Mouse (Mus musculus): Measurements from ENCODE around the gene Jade2.

Gene Jade2

DNA sequence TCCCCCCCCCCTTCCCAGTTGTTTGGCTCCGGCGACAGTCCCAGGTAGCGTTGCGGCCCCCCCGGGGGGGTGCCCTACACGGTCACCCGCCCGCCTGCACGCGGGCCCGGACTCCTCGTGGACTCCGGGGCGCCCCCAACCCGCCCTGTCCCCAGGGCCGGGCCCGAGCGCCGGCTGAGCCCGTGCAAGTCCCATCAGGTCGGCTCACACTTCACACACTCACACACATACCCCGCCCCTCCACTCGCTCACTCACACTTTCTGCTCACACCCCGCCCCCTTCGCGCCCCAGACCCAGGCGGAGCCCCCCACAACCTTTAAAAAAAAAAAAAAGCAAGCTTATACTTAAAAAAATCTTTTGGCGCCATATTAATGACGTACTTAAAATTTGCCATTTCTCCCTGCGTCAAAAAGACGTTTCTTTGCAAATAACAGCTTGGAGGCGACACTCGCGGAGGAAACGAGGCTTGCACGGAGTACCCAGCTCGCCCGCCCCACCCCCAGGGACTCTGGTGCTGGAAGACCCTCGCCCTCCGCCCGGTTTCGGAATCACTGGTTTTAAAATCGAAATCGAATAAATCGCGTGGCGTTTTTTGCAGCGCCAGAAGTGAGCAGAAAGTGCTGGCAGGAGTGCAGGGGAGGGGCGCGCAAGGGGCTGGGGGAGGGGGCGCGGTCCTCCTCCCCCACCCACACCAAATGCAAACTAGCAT is 520 bp upstream of the Jade2 start:
- no peak for ATAC-seq (ENCODE audit: low TSS enrichment)

GRCm38 (mm10) chr11:51856616-51857080 is 805 bp downstream of the Jade2 start:
- peak; percentile 2; the same call in 1 of the 2 replicates for ATAC-seq (ENCODE audit: low TSS enrichment)

- ATAC-seq (ENCODE audit: low TSS enrichment) = peak; percentile 36
These were observed 1.4 kb downstream of the Jade2 start for GRCm38 (mm10) chr11:51855818-51856615.

- ATAC-seq (ENCODE audit: low TSS enrichment) = peak; percentile 35; the same call in 1 of the 2 replicates
These were observed 2.3 kb downstream of the Jade2 start for GRCm38 (mm10) chr11:51854981-51855817.

GRCm38 (mm10) chr11:51852595-51852994 is 4.9 kb downstream of the Jade2 start:
- ATAC-seq (ENCODE audit: low TSS enrichment) = no peak

- ATAC-seq (ENCODE audit: low TSS enrichment) = no peak
These were observed 5.3 kb downstream of the Jade2 start for GRCm38 (mm10) chr11:51852091-51852521.

DNA sequence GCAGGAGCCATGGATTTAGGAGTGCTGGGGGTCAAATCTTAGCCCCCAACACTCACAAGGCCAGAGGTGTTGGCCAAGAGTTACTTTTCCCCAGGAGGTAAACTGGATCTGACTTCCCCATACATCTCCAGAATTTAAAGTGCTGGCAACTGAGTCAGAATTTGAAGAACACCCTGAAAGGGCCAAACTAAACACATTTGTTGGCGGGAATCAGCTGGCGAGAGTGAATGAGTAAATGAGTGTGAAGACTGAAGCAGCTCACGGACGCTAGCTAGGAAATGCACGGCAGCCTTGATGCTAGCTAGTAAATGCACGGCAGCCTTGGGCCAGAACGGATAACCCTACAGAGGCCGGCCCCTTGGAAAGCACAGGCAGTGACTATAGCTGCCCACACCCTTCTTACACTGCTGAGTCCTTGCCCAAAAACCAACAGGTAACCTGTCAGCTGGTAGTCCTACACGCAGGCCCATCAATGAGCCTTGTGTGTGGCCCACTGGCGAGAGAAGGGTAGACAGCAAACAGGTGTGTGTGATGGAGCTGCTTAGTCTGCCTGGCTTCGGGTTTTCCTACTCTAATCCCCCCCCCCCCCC is 6.6 kb downstream of the Jade2 start:
- ATAC-seq (ENCODE audit: low TSS enrichment) = no peak

DNA sequence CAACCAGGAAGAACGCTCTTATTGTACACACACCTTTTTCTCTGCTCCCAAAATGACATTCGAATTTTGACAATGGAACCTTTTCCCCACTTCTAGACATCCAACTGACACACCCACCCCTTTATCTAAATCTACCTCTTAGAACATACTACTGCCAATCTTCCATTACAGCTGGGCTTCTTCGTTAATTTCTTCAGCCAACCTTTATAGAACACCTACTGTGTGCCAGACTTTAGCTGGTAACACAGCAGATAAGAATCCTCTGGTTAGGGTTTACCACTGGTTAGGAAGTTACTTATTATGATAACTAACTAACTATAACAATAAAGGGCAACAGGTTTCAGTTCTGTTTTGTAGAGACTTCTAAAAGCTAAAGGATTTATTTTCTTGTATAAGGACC is 9.1 kb downstream of the Jade2 start:
- no peak for ATAC-seq (ENCODE audit: low TSS enrichment)

- ATAC-seq (ENCODE audit: low TSS enrichment) = no peak
These were observed 9.6 kb downstream of the Jade2 start for GRCm38 (mm10) chr11:51847902-51848301.

DNA sequence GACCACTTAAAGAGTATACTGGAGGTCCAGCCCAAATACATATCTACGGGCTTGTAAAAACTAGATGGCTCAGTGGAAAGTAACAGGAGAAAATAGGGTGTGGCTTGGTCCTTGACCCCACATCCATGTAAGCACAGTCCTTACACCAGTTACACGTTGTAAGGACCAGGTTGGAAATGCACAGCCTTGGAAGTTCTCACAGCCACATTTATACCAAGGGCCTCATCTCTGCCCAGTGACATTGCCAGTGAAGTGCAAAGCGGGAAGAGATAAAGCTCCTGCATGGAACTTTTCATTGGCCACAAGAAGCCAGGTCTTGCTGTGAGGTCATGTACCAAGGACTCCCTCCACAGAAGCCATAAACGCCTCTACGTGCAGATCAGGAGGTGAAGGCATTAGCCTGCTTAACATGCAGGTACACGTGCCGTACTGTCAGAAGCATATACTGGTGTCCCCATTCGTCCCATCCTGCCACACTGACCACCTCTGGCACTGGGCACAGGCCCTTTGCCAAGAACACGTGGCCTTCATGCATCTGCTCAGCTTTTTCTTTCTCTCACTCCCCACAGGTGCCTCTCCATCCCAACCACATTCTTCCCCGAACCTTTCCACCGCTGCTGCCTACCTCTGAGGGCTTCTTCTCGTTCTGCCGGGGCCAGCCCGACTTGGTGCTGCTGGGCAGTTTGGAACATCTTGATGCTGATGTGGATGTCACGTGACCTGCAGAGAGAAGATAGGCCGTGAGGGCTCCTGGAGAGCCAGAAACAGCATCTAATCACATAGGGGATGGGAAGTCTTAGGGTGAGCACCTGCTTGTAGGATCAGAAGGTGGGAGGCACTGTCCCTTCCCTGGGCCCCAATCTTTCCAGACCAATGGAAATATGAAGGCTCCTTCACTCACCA is 11.2 kb downstream of the Jade2 start:
- ATAC-seq (ENCODE audit: low TSS enrichment) = no peak

GRCm38 (mm10) chr11:51844529-51845098 is 12.8 kb downstream of the Jade2 start:
- ATAC-seq (ENCODE audit: low TSS enrichment) = no peak

GRCm38 (mm10) chr11:51843898-51844297 is 13.6 kb downstream of the Jade2 start:
- no peak for ATAC-seq (ENCODE audit: low TSS enrichment)

DNA sequence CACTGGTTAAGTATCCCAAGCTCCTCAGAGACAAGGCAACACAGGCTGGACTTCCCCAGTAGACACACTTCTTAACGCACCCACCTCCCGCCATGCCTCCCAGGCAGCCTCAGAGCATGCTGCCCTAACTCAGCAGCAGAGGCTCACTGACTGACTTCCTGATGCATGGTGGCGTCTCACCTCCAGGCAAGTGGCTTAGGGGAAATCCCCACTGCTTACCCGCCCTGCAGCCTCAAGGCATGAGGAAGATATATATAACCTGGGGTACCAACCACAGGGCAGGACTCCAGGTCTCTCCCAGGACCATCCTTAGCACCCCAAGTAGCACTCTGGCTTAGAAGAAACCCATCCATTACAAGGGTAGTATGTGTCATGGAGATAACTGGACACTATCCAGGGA is 14.3 kb downstream of the Jade2 start:
- no peak for ATAC-seq (ENCODE audit: low TSS enrichment)

GRCm38 (mm10) chr11:51841149-51841548 is 16.3 kb downstream of the Jade2 start:
- no peak for ATAC-seq (ENCODE audit: low TSS enrichment)

DNA sequence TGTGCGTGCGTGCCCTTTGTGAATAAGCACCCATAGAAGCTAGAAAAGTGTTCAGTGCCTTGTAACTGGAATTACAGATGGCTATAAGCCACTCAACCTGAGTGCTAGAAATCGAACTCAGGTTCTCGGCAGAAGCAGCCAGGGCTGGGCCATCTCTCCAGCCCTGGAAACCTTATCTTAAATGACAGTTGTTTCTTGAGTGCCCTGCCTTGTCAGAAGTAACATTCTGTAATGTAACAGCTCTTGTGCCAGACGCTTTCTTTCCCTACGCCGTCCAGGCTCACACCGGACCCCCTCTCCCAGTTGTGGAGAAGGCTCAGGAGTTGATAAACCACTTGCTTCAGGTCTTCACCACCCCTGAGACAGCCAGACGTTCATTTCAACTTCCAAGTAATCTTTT is 16.8 kb downstream of the Jade2 start:
- ATAC-seq (ENCODE audit: low TSS enrichment) = no peak

DNA sequence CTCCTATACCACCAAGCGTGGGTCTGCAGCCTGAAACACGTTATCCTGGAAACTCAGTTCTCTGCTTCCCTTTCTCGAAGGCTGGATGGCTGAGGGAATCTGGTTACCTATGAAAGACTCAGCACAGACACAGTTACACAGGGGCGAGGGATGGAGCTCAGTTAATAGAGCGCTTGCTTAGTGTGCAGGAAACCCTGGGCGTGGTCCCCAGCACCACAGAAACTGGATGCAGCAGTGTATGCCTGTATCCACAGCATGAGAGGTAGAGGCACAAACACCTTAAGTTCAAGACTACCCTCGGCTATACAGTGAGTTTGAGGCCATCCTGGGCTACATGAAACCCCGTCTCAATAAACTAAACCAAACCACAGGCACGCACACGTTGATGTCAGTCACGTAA is 17.5 kb downstream of the Jade2 start:
- no peak for ATAC-seq (ENCODE audit: low TSS enrichment)

DNA sequence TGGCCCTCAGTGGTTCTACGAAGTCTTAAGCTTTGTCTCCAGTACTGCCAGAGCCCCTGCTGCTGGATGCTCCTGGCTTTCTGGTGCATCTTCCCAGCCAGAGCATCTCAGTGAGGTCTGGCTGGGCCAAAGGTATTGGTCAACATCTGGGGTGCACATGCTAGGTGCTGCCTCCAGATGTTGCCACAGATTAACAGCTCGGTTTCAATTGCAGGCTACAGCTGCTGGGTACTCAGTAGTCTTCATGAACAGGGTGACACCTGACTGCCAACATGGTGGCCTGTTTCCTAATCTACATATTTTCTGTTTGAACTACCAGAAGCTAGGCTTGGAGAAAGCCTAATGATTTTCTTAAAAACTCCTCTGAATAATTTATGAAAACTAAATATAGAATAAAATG is 18.3 kb downstream of the Jade2 start:
- no peak for ATAC-seq (ENCODE audit: low TSS enrichment)

DNA sequence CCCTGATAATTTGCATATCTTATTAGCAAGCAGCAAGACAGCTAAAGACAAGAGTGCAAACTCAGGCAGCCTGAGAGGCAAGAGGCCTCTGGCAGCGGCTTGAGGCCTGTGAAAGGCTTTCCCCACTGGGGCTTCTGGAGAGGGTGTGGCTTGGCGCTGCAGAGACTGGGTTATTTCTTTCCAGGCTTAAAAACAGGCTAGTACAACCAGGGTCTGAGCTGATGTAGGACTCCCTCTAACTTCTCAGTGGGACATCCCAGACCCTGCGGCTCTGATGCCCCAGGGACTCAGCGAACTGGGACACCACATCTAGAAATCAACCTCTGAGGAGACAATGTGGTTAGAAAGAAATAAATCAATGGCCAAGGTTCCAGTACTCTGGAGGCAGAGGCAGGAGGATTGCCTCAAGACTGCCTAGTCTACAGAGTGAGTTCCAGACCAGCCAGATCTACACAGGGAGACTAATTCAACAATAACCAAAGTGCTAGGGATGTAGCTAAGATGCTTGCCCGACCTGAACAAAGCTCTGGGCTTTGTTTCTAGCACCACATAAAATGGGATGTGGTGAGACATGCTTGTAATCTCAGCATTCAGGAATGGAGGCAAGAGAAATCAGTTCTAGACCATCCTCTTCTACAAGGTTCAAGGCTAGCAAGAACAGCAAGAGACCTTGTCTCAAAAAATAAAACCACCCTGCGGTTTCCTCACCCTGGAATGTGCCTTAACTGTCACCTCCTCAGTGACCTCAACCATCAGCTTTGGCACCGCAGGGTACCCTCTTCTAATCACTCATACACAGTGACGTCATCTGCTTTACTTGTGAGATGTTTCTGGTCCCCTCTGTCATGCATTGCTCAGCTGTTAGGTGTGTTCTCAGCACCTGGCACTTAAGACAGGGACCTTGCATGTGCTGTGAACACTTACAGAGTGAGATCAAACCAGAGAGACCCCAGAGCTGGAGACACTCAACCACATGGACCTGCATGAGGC is 20.0 kb downstream of the Jade2 start:
- no peak for ATAC-seq (ENCODE audit: low TSS enrichment)

GRCm38 (mm10) chr11:51836506-51836905 is 20.9 kb downstream of the Jade2 start:
- no peak for ATAC-seq (ENCODE audit: low TSS enrichment)

All from frontal cortex, adult (tissue).